28 mouse cellular contexts compared by ENCODE assay signal in genomic region chr16:96303356-96303755, GRCm38 (mm10).
DNase-seq lines count a peak whose midpoint lies in the region; ATAC-seq and TF ChIP-seq lines count a peak whose summit lies in the region.
"Had no signal": no experiment of that assay in that cellular context is flagged by ENCODE, and none has a peak within 500 bp of the region (broad histone marks: within the 10 kb centered on the region; RNA-seq: fewer than 3 reads in every experiment).

No protein-coding gene starts in this region.

- DNase-seq in forebrain, postnatal 0 days, result peak; percentile 20
- peak; percentile 6 for DNase-seq in hindbrain, postnatal 0 days (ENCODE audit: low spot score)
- DNase-seq in hindbrain, embryonic 14.5 days (ENCODE audit: low spot score), result no peak
- DNase-seq in midbrain, postnatal 0 days (ENCODE audit: low spot score), result no peak
- DNase-seq: adrenal gland, adult 8-10 months; adrenal gland, postnatal 14 days; adrenal gland, postnatal 36 days; B cell, adult 2 months; cerebellum, adult 11 months; cerebellum, adult 18-20 months; cerebellum, adult 8-10 months; cerebellum, adult 9-11 months; cerebellum, postnatal 14 days; cerebellum, postnatal 36 days; embryo, embryonic 11 days had no signal

- no peak overlapping the region for H3K27ac ChIP-seq in forebrain, postnatal 0 days (ENCODE audit: low read depth, low read length)
- no peak overlapping the region for H3K27ac ChIP-seq in forebrain, embryonic 13.5 days
- no peak overlapping the region for H3K27ac ChIP-seq in hindbrain, postnatal 0 days
- H3K27ac ChIP-seq in hindbrain, embryonic 14.5 days, result no peak overlapping the region
- H3K27ac ChIP-seq in midbrain, postnatal 0 days (ENCODE audit: low read depth, low read length), result 0 out of 2 replicates have a peak overlapping the region, but pooled peaks have one; percentile 3
- H3K27ac ChIP-seq in midbrain, embryonic 15.5 days, result no peak overlapping the region
- H3K27ac ChIP-seq: embryonic facial prominence, embryonic 13.5 days; embryonic facial prominence, embryonic 15.5 days; forebrain, embryonic 12.5 days; forebrain, embryonic 15.5 days had no signal

- no peak for ATAC-seq in forebrain, postnatal 0 days
- no peak for ATAC-seq in forebrain, embryonic 13.5 days
- ATAC-seq in hindbrain, postnatal 0 days, result no peak
- ATAC-seq in hindbrain, embryonic 14.5 days (ENCODE audit: low FRiP score), result no peak
- ATAC-seq in midbrain, postnatal 0 days (ENCODE audit: low FRiP score), result no peak
- ATAC-seq in midbrain, embryonic 15.5 days (replicated peaks), result no peak
- ATAC-seq: activated CD4-positive, CD25-positive, alpha-beta regulatory T cell, adult 4 months; CD4-positive, CD25-positive, alpha-beta regulatory T cell, adult 4 months; forebrain, embryonic 15.5 days; Patski had no signal

- WGBS in forebrain, postnatal 0 days, result 61% methylated on average over 4 of the region's 4 CpGs
- 86% methylated on average over 4 of the region's 4 CpGs for WGBS in forebrain, embryonic 13.5 days
- WGBS in hindbrain, postnatal 0 days, result 72% methylated on average over 4 of the region's 4 CpGs
- WGBS in hindbrain, embryonic 14.5 days, result 63% methylated on average over 4 of the region's 4 CpGs
- 65% methylated on average over 4 of the region's 4 CpGs for WGBS in midbrain, postnatal 0 days
- WGBS in midbrain, embryonic 15.5 days, result 65% methylated on average over 4 of the region's 4 CpGs

- TF ChIP-seq CTCF in forebrain, postnatal 0 days (IDR thresholded peaks at IDR 0.05; ENCODE audit: low read depth), result no peak
- no peak for TF ChIP-seq CTCF in hindbrain, postnatal 0 days (IDR thresholded peaks at IDR 0.05; ENCODE audit: low read depth)
- no peak for TF ChIP-seq CTCF in midbrain, postnatal 0 days (IDR thresholded peaks at IDR 0.05)

- H3K9me3 ChIP-seq in forebrain, postnatal 0 days (ENCODE audit: low read length), result no peaks in the 10 kb centered on the region
- no peaks in the 10 kb centered on the region for H3K9me3 ChIP-seq in forebrain, embryonic 13.5 days (replicated peaks)
- H3K9me3 ChIP-seq in hindbrain, postnatal 0 days (ENCODE audit: low read length), result no peaks in the 10 kb centered on the region
- H3K9me3 ChIP-seq in hindbrain, embryonic 14.5 days (ENCODE audit: control insufficient read depth, low read length), result no peaks in the 10 kb centered on the region
- no peaks in the 10 kb centered on the region for H3K9me3 ChIP-seq in midbrain, postnatal 0 days (ENCODE audit: low read length)
- no peaks in the 10 kb centered on the region for H3K9me3 ChIP-seq in midbrain, embryonic 15.5 days
- H3K9me3 ChIP-seq: embryonic facial prominence, embryonic 13.5 days; embryonic facial prominence, embryonic 15.5 days; forebrain, embryonic 10.5 days; forebrain, embryonic 12.5 days; forebrain, embryonic 15.5 days; G1E had no signal

- no peaks in the 10 kb centered on the region for H3K4me1 ChIP-seq in forebrain, postnatal 0 days (ENCODE audit: insufficient read depth)
- no peaks in the 10 kb centered on the region for H3K4me1 ChIP-seq in forebrain, embryonic 13.5 days
- no peaks in the 10 kb centered on the region for H3K4me1 ChIP-seq in hindbrain, postnatal 0 days (ENCODE audit: insufficient read depth, low read length)
- H3K4me1 ChIP-seq in hindbrain, embryonic 14.5 days (replicated peaks; ENCODE audit: control insufficient read depth, insufficient read depth, low read length), result 0 out of 2 replicates have a peak, but pooled peaks cover 5% of the 10 kb centered on the region
- no peaks in the 10 kb centered on the region for H3K4me1 ChIP-seq in midbrain, postnatal 0 days (ENCODE audit: insufficient read depth, low read length)
- no peaks in the 10 kb centered on the region for H3K4me1 ChIP-seq in midbrain, embryonic 15.5 days
- H3K4me1 ChIP-seq: embryonic facial prominence, embryonic 13.5 days; embryonic facial prominence, embryonic 15.5 days; forebrain, embryonic 12.5 days; forebrain, embryonic 15.5 days had no signal

- H3K9ac ChIP-seq in forebrain, postnatal 0 days, result no peak overlapping the region
- H3K9ac ChIP-seq in forebrain, embryonic 13.5 days, result no peak overlapping the region
- H3K9ac ChIP-seq in hindbrain, postnatal 0 days (replicated peaks; ENCODE audit: low read length), result no peak overlapping the region
- no peak overlapping the region for H3K9ac ChIP-seq in hindbrain, embryonic 14.5 days
- no peak overlapping the region for H3K9ac ChIP-seq in midbrain, postnatal 0 days (replicated peaks; ENCODE audit: low read length, poor library complexity, severe bottlenecking)
- H3K9ac ChIP-seq in midbrain, embryonic 15.5 days, result no peak overlapping the region
- H3K9ac ChIP-seq: embryonic facial prominence, embryonic 13.5 days; embryonic facial prominence, embryonic 15.5 days; forebrain, embryonic 12.5 days; forebrain, embryonic 15.5 days had no signal

- H3K27me3 ChIP-seq in forebrain, postnatal 0 days (ENCODE audit: insufficient read depth, low read length), result no peaks in the 10 kb centered on the region
- H3K27me3 ChIP-seq in forebrain, embryonic 13.5 days, result no peaks in the 10 kb centered on the region
- no peaks in the 10 kb centered on the region for H3K27me3 ChIP-seq in hindbrain, postnatal 0 days (ENCODE audit: insufficient read depth, low read length)
- no peaks in the 10 kb centered on the region for H3K27me3 ChIP-seq in hindbrain, embryonic 14.5 days (ENCODE audit: control insufficient read depth, insufficient read depth, low read length)
- no peaks in the 10 kb centered on the region for H3K27me3 ChIP-seq in midbrain, postnatal 0 days (ENCODE audit: insufficient read depth, low read length)
- H3K27me3 ChIP-seq in midbrain, embryonic 15.5 days (replicated peaks), result no peaks in the 10 kb centered on the region
- H3K27me3 ChIP-seq: CH12.LX; embryonic facial prominence, embryonic 13.5 days; embryonic facial prominence, embryonic 15.5 days; forebrain, embryonic 12.5 days; forebrain, embryonic 15.5 days; Patski had no signal

- no peaks in the 10 kb centered on the region for H3K36me3 ChIP-seq in forebrain, postnatal 0 days (ENCODE audit: insufficient read depth)
- H3K36me3 ChIP-seq in forebrain, embryonic 13.5 days (ENCODE audit: poor library complexity, severe bottlenecking), result no peaks in the 10 kb centered on the region
- H3K36me3 ChIP-seq in hindbrain, postnatal 0 days (ENCODE audit: insufficient read depth, low read length), result no peaks in the 10 kb centered on the region
- H3K36me3 ChIP-seq in hindbrain, embryonic 14.5 days (replicated peaks; ENCODE audit: control insufficient read depth, insufficient read depth), result no peaks in the 10 kb centered on the region
- no peaks in the 10 kb centered on the region for H3K36me3 ChIP-seq in midbrain, postnatal 0 days (ENCODE audit: insufficient read depth, low read length)
- H3K36me3 ChIP-seq in midbrain, embryonic 15.5 days (replicated peaks), result no peaks in the 10 kb centered on the region
- H3K36me3 ChIP-seq: embryonic facial prominence, embryonic 13.5 days; embryonic facial prominence, embryonic 15.5 days; forebrain, embryonic 10.5 days; forebrain, embryonic 12.5 days; forebrain, embryonic 15.5 days; G1E had no signal

- no peak overlapping the region for H3K4me3 ChIP-seq in forebrain, postnatal 0 days (ENCODE audit: low read depth, low read length)
- H3K4me3 ChIP-seq in forebrain, embryonic 13.5 days, result no peak overlapping the region
- H3K4me3 ChIP-seq in hindbrain, postnatal 0 days (ENCODE audit: low read length), result no peak overlapping the region
- no peak overlapping the region for H3K4me3 ChIP-seq in hindbrain, embryonic 14.5 days (replicated peaks; ENCODE audit: low read length)
- no peak overlapping the region for H3K4me3 ChIP-seq in midbrain, postnatal 0 days (ENCODE audit: low read depth, low read length)
- H3K4me3 ChIP-seq in midbrain, embryonic 15.5 days, result no peak overlapping the region
- H3K4me3 ChIP-seq: embryonic facial prominence, embryonic 13.5 days; embryonic facial prominence, embryonic 15.5 days; erythroblast, embryonic 14.5 days; forebrain, embryonic 10.5 days; forebrain, embryonic 12.5 days; forebrain, embryonic 15.5 days had no signal

- no peak overlapping the region for H3K4me2 ChIP-seq in forebrain, postnatal 0 days (ENCODE audit: low read depth)
- no peak overlapping the region for H3K4me2 ChIP-seq in forebrain, embryonic 13.5 days
- no peak overlapping the region for H3K4me2 ChIP-seq in hindbrain, postnatal 0 days (ENCODE audit: low read depth, low read length)
- H3K4me2 ChIP-seq in hindbrain, embryonic 14.5 days (replicated peaks), result no peak overlapping the region
- no peak overlapping the region for H3K4me2 ChIP-seq in midbrain, postnatal 0 days (ENCODE audit: low read depth, low read length, poor library complexity, severe bottlenecking)
- no peak overlapping the region for H3K4me2 ChIP-seq in midbrain, embryonic 15.5 days
- H3K4me2 ChIP-seq: embryonic facial prominence, embryonic 13.5 days; embryonic facial prominence, embryonic 15.5 days; forebrain, embryonic 12.5 days; forebrain, embryonic 15.5 days had no signal

Comparison
In these comparisons a context has a peak if more than half of its experiments do, and no peak if none do; other contexts are left out.
1. DNase-seq: peak in forebrain, postnatal 0 days (single experiment) and hindbrain, postnatal 0 days (single experiment); none in hindbrain, embryonic 14.5 days (single experiment) and midbrain, postnatal 0 days (single experiment).